In genomic region chr11:117185076-117185933, GRCm38 (mm10) we compare ENCODE assay signal across 17 mouse cellular contexts. TPM values are rescaled to one million over a fixed set of nuclear protein-coding genes. Genes with fewer than 3 reads are reported as not detected.
DNase-seq lines count a peak whose midpoint lies in the region; ATAC-seq lines count a peak whose summit lies in the region.
"Had no signal": no experiment of that assay in that cellular context is flagged by ENCODE, and none has a peak within 500 bp of the region (broad histone marks: within the 10 kb centered on the region; RNA-seq: fewer than 3 reads in every experiment).

No protein-coding gene starts in this region.

- H3K27ac ChIP-seq in stomach, embryonic 14.5 days (ENCODE audit: low read length), result peak overlapping the region; percentile 59; the same call in 1 of the 2 replicates
- H3K27ac ChIP-seq: hindbrain, embryonic 14.5 days; midbrain, embryonic 13.5 days had no signal

- H3K4me2 ChIP-seq in stomach, embryonic 14.5 days (replicated peaks; ENCODE audit: low read depth, low read length), result no peak overlapping the region
- H3K4me2 ChIP-seq: heart, embryonic 12.5 days; hindbrain, embryonic 14.5 days; liver, embryonic 11.5 days; midbrain, embryonic 13.5 days had no signal

- no peak overlapping the region for H3K4me3 ChIP-seq in stomach, embryonic 14.5 days (ENCODE audit: low read depth, low read length)
- H3K4me3 ChIP-seq: heart, embryonic 12.5 days; midbrain, embryonic 13.5 days had no signal

- peaks cover 13% of the 10 kb centered on the region; the same call in 1 of the 2 replicates for H3K9me3 ChIP-seq in stomach, embryonic 14.5 days (ENCODE audit: control insufficient read depth, low read depth, low read length)

- DNase-seq in kidney, adult 18-20 months, result peak; percentile 28
- no peak for DNase-seq in kidney, adult 8-10 months
- DNase-seq in forelimb bud, embryonic 11.5 days (ENCODE audit: low read depth, low spot score), result peak; percentile 53
- peak; percentile 75 for DNase-seq in kidney, postnatal 14 days
- no peak for DNase-seq in left cerebral cortex, adult 18-20 months (ENCODE audit: low spot score in 2 of 2)
- no peak for DNase-seq in frontal cortex, postnatal 14 days (ENCODE audit: low spot score in 2 of 2)
- DNase-seq in layer of hippocampus, adult 9-10 months (ENCODE audit: low spot score), result no peak
- DNase-seq: adrenal gland, adult 2 months; cerebellum, postnatal 36 days; gastrocnemius, postnatal 10 days; lung, postnatal 14 days; spleen, adult 18-20 months had no signal

- no peak for ATAC-seq in stomach, embryonic 14.5 days (ENCODE audit: insufficient number of reproducible peaks, insufficient read depth, low FRiP score, low read depth)
- ATAC-seq: midbrain, embryonic 13.5 days had no signal

- no peaks in the 10 kb centered on the region for H3K27me3 ChIP-seq in stomach, embryonic 14.5 days (ENCODE audit: control insufficient read depth, insufficient read depth, low read length)
- H3K27me3 ChIP-seq: heart, embryonic 12.5 days; midbrain, embryonic 13.5 days had no signal

- WGBS in stomach, embryonic 14.5 days, result 30% methylated on average over 21 of the region's 21 CpGs

- H3K9ac ChIP-seq in stomach, embryonic 14.5 days (replicated peaks; ENCODE audit: low read depth, low read length), result no peak overlapping the region
- H3K9ac ChIP-seq: heart, embryonic 12.5 days; hindbrain, embryonic 14.5 days; midbrain, embryonic 13.5 days had no signal

- no peaks in the 10 kb centered on the region for H3K36me3 ChIP-seq in stomach, embryonic 14.5 days (ENCODE audit: control insufficient read depth, insufficient read depth, low read length)
- H3K36me3 ChIP-seq: heart, embryonic 12.5 days; midbrain, embryonic 13.5 days had no signal

- H3K4me1 ChIP-seq in stomach, embryonic 14.5 days (ENCODE audit: control insufficient read depth, insufficient read depth, low read length), result peaks cover 8% of the 10 kb centered on the region
- H3K4me1 ChIP-seq: heart, embryonic 12.5 days; midbrain, embryonic 13.5 days had no signal

RNA-seq across cellular contexts. Expression of gene Sept9, which starts 14.2 kb away (rescaled TPM):
- polyA plus RNA-seq in stomach, embryonic 14.5 days (2014; fragmentation: Nextera tagmentation; extraction: Ambion mirVana), result 106 and 109 TPM in 2 replicates
- total RNA-seq in left cerebral cortex, adult 18-20 months (2021), result 10 to 100 TPM; 82.6 to 90.6 TPM

Comparison
In these comparisons a context has a peak if more than half of its experiments do, and no peak if none do; other contexts are left out.
1. DNase-seq: peak in kidney, adult 18-20 months (single experiment), forelimb bud, embryonic 11.5 days (single experiment) and kidney, postnatal 14 days (single experiment); none in kidney, adult 8-10 months (0 of 2), left cerebral cortex, adult 18-20 months (0 of 2), frontal cortex, postnatal 14 days (0 of 2) and layer of hippocampus, adult 9-10 months (single experiment).